Mouse (Mus musculus): Measurements from ENCODE around the gene Stac. TPM values are rescaled to one million over a fixed set of nuclear protein-coding genes. Genes with fewer than 3 reads are reported as not detected.

Gene Stac
- total RNA-seq, 4 experiments from 2014 or later = 3.1 to 4.0 (median 3.6) TPM

DNA sequence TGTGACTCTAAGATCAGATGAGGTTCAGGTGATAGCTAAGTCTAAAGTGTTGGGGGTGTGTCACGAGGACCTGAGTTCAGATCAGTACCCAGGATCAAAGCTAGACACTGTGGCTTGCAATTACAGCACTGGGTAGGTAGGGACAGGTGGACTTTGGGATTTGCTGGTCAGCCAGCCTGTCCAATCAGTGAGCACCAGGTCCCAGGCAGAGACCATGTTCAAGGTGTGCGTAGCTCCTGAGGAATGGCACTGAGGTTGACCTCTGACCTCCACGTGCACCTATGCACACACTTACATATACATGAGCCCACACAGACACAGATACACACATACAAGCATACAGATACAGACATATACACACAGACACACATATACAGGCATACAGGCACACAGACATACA, 174.6 kb downstream of the Stac start:
- no peak for DNase-seq (ENCODE audit: low spot score in 2 of 2)

DNA sequence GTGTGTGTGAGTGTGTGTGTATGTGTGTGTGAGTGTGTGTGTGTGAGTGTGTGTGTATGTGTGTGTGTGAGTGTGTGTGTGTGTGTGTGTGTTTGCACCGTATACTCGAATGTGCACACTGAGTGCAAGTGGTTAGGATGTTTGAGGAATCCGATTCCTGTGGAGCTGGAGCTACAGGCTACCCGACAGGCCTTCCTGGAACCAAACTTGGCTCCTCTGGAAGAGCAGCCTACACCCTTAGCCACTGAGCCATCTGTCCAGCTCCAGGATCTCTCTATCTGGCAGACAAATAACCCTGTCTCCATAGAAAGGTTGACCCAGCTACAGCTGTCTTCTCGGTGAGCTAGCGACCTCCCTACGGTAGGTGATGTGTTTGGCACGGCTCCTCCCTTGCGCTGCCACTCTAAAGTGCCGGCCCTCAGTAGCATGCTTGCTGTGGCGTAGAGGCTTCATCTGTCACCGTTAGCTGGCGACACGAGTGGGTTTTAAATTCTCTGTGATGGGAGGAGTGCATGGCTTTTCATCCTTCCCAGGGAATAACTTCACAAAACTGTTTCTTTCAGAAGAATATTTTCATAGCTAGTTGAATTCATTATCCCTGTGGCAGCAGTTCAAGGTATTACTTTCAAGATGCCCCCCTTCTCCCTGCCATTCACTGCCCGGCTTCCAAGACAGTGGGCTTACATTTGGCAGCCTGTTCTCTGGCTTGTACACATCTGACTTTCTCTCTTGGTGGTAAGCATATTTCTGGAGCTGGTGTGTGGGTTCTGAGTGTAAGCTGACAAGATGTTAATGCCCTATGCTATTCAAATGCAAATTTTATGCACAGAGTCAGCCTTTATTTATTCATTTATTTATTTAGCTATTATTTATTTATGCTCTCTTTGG, 175.3 kb downstream of the Stac start:
- DNase-seq (ENCODE audit: low spot score in 2 of 2) = no peak
